Mouse (Mus musculus) liver, adult 2 months (tissue): Measurements from ENCODE around the gene Dzip1. TPM values are rescaled to one million over a fixed set of nuclear protein-coding genes. Genes with fewer than 3 reads are reported as not detected.

Experiments used
- DNase-seq: peaks from one replicate; pipeline ENCODE4 v3.0.0-alpha.2; 2011; ENCODE audit warnings: low read depth, low spot score; ENCODE audit errors: extremely low read depth
- H3K27ac ChIP-seq: fragments of 200-500 bp; replicated peaks from 2 replicates; pipeline ENCODE4 v1.5.1; 2012; ENCODE audit warnings: low read depth, mild to moderate bottlenecking, control low read depth, inconsistent platforms, low read length; ENCODE audit not compliant: insufficient read depth
- H3K27me3 ChIP-seq: fragments of 200-500 bp; 2 replicates; pipeline ENCODE4 v1.6.1; 2012; ENCODE audit warnings: mild to moderate bottlenecking, moderate library complexity, low read length, inconsistent platforms; ENCODE audit not compliant: control insufficient read depth, insufficient read depth
- H3K36me3 ChIP-seq: fragments of 200-500 bp; 2 replicates; pipeline ENCODE4 v1.6.1; 2012; ENCODE audit warnings: low read length, inconsistent platforms; ENCODE audit not compliant: control insufficient read depth, insufficient read depth
- H3K4me1 ChIP-seq: fragments of 200-500 bp; 2 replicates; pipeline ENCODE4 v1.6.1; 2011; ENCODE audit warnings: low read length; ENCODE audit not compliant: control insufficient read depth, insufficient read depth
- H3K4me3 ChIP-seq: fragments of 200-500 bp; 2 replicates; pipeline ENCODE4 v1.5.1; 2011; ENCODE audit warnings: low read depth, mild to moderate bottlenecking, control low read depth, low read length, moderate library complexity; ENCODE audit not compliant: insufficient read depth
- H3K79me2 ChIP-seq: fragments of 200-500 bp; 2 replicates; pipeline ENCODE4 v1.6.1; 2012; ENCODE audit warnings: inconsistent platforms, mild to moderate bottlenecking, low read length, moderate library complexity; ENCODE audit not compliant: control insufficient read depth, insufficient read depth
- H3K9ac ChIP-seq: fragments of 200-500 bp; 2 replicates; pipeline ENCODE4 v1.6.1; 2012; ENCODE audit warnings: low read depth, mild to moderate bottlenecking, control low read depth, inconsistent platforms, low read length
- CTCF ChIP-seq: fragments of 200-500 bp; IDR thresholded peaks from 2 replicates; pipeline ENCODE4 v1.5.1; 2011; ENCODE audit warnings: low read depth, low read length, control low read depth
- POLR2A ChIP-seq: fragments of 200-500 bp; IDR thresholded peaks from 2 replicates; pipeline ENCODE4 v1.6.1; 2011; ENCODE audit warnings: low read length, control low read depth; ENCODE audit not compliant: insufficient read depth; ENCODE audit errors: extremely low read depth
- WGBS: fragments of 180-500 bp; shearing (Covaris S2); methylation state at CpG from one replicate; pipeline ENCODE4 v1.1.7; 2018; 5-methylcytosine and 5-hydroxymethylcytosine counted together
- polyA plus RNA-seq: library from polyadenylated mRNA; depleted of rRNA; stranded (reverse); fragments of >200 nt; gene quantifications from 2 replicates; pipeline ENCODE4 v1.2.3, GENCODE M21; 2012
- total RNA-seq: library from RNA; depleted of rRNA; stranded (reverse); fragments of >200 nt; gene quantifications from 2 replicates; pipeline ENCODE4 v1.2.3, GENCODE M21; 2014

Dzip1 gene
- total and polyA plus RNA-seq, 2 experiments, result 0.23 to 0.55 TPM

GRCm38 (mm10) chr14:118874786-118875415 lies 50.4 kb downstream of the Dzip1 start:
- no peak for TF ChIP-seq CTCF
- no peak for TF ChIP-seq POLR2A
- Histone ChIP-seq H3K79me2 (no peaks in the 10 kb centered on the region), H3K36me3 (no peaks in the 10 kb centered on the region), H3K27ac (no peak overlapping the region), H3K4me1 (no peaks in the 10 kb centered on the region), H3K9ac (no peak overlapping the region), H3K4me3 (no peak overlapping the region), H3K27me3 (no peaks in the 10 kb centered on the region)
- 84% methylated on average over 10 of the region's 10 CpGs for WGBS
- no peak for DNase-seq

DNA sequence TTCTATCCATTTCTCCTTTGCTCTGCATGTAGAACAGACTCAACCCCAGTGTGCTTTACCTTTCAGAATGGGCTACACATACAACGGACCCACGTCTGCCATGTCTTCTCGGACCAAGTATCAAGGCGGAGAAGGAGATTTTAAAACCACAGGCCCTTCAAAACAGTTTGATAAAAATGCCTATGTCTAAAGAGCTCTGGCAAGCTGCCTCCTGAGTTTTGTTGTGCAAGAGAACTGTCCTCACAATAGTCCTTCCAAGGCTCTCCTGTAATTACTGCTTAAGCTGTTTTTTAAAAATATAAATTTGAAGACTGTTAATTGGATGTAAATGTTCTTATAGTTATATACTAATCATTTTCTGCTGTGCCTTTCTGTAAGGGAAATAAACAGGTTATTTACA lies 51.1 kb downstream of the Dzip1 start:
- DNase-seq, result no peak
- 91% methylated on average over 4 of the region's 4 CpGs for WGBS

GRCm38 (mm10) chr14:118869712-118870111 lies 55.5 kb downstream of the Dzip1 start:
- Histone ChIP-seq H3K27me3 (peaks cover 4% of the 10 kb centered on the region; the same call in 1 of the 2 replicates), H3K79me2 (no peaks in the 10 kb centered on the region), H3K9ac (no peak overlapping the region), H3K4me3 (no peak overlapping the region), H3K27ac (no peak overlapping the region), H3K36me3 (no peaks in the 10 kb centered on the region), H3K4me1 (no peaks in the 10 kb centered on the region)
- DNase-seq, result no peak
- WGBS, result 76% methylated on average over 6 of the region's 6 CpGs
- TF ChIP-seq POLR2A, result no peak
- TF ChIP-seq CTCF, result no peak

More for the DNA sequence above, 51.1 kb downstream of the Dzip1 start:
- no peak overlapping the region for H3K4me3 ChIP-seq
- no peak overlapping the region for H3K9ac ChIP-seq
- no peaks in the 10 kb centered on the region for H3K4me1 ChIP-seq
- no peaks in the 10 kb centered on the region for H3K79me2 ChIP-seq
- no peak overlapping the region for H3K27ac ChIP-seq
- no peaks in the 10 kb centered on the region for H3K27me3 ChIP-seq
- no peak for TF ChIP-seq CTCF
- TF ChIP-seq POLR2A, result no peak
- no peaks in the 10 kb centered on the region for H3K36me3 ChIP-seq

- no peak overlapping the region for H3K4me3 ChIP-seq
- H3K27me3 ChIP-seq, result peaks cover 4% of the 10 kb centered on the region; the same call in 1 of the 2 replicates
- no peaks in the 10 kb centered on the region for H3K79me2 ChIP-seq
- TF ChIP-seq CTCF, result no peak
- no peak for DNase-seq
- no peak overlapping the region for H3K27ac ChIP-seq
- H3K4me1 ChIP-seq, result no peaks in the 10 kb centered on the region
- no peak overlapping the region for H3K9ac ChIP-seq
- H3K36me3 ChIP-seq, result no peaks in the 10 kb centered on the region
- WGBS, result 89% methylated on average over 13 of the region's 13 CpGs
Observed at GRCm38 (mm10) chr14:118868102-118868724, 57.0 kb downstream of the Dzip1 start.

- TF ChIP-seq CTCF (no peak), POLR2A (no peak)
- H3K36me3 ChIP-seq, result no peaks in the 10 kb centered on the region
- peaks cover 4% of the 10 kb centered on the region; the same call in 1 of the 2 replicates for H3K27me3 ChIP-seq
- no peak for DNase-seq
- no peak overlapping the region for H3K4me3 ChIP-seq
- no peaks in the 10 kb centered on the region for H3K79me2 ChIP-seq
- 52% methylated on average over 6 of the region's 6 CpGs for WGBS
- no peaks in the 10 kb centered on the region for H3K4me1 ChIP-seq
- no peak overlapping the region for H3K27ac ChIP-seq
- no peak overlapping the region for H3K9ac ChIP-seq
Observed at GRCm38 (mm10) chr14:118867366-118867765, 57.9 kb downstream of the Dzip1 start.

- Histone ChIP-seq H3K27me3 (peaks cover 4% of the 10 kb centered on the region; the same call in 1 of the 2 replicates), H3K4me3 (no peak overlapping the region), H3K9ac (no peak overlapping the region), H3K36me3 (no peaks in the 10 kb centered on the region), H3K79me2 (no peaks in the 10 kb centered on the region), H3K4me1 (no peaks in the 10 kb centered on the region), H3K27ac (no peak overlapping the region)
- no peak for TF ChIP-seq POLR2A
- no peak for TF ChIP-seq CTCF
- DNase-seq, result no peak
- WGBS, result 39% methylated on average over 10 of the region's 10 CpGs
Observed at GRCm38 (mm10) chr14:118866014-118866811, 59.0 kb downstream of the Dzip1 start.
